Mouse (Mus musculus) embryonic facial prominence, embryonic 14.5 days (tissue): ENCODE data around the gene Zfp729a. TPM values are rescaled to one million over a fixed set of nuclear protein-coding genes. Genes with fewer than 3 reads are reported as not detected.

Experiments
- ATAC-seq: fragments of 200-750 bp; cut with Nextera tagmentation; 2 replicates; pipeline ENCODE4 v1.8.0; 2017; ENCODE audit warnings: low read depth, moderate number of reproducible peaks, moderate TSS enrichment
- DNase-seq: peaks from one replicate; pipeline ENCODE4 v3.0.0-alpha.2; 2015; ENCODE audit warnings: low spot score
- H3K27ac ChIP-seq: fragments of 300-500 bp; sonication (generic); replicated peaks from 2 replicates; pipeline ENCODE4 v1.5.1; 2014; ENCODE audit warnings: low read depth, mild to moderate bottlenecking, low read length, moderate library complexity
- H3K27me3 ChIP-seq: fragments of 300-500 bp; sonication (generic); replicated peaks from 2 replicates; pipeline ENCODE4 v1.6.1; 2014; ENCODE audit warnings: low read length; ENCODE audit not compliant: control insufficient read depth, insufficient read depth
- H3K36me3 ChIP-seq: fragments of 300-500 bp; sonication (generic); 2 replicates; pipeline ENCODE4 v1.6.1; 2014; ENCODE audit warnings: low read length, mixed read lengths; ENCODE audit not compliant: control insufficient read depth, insufficient read depth
- H3K4me1 ChIP-seq: fragments of 300-500 bp; sonication (generic); 2 replicates; pipeline ENCODE4 v1.6.1; 2014; ENCODE audit warnings: antibody characterized with exemption, low read length; ENCODE audit not compliant: control insufficient read depth, insufficient read depth
- H3K4me2 ChIP-seq: fragments of 300-500 bp; sonication (generic); 2 replicates; pipeline ENCODE4 v1.6.1; 2014; ENCODE audit warnings: low read depth, mild to moderate bottlenecking, low read length, moderate library complexity, mixed read lengths
- H3K4me3 ChIP-seq: fragments of 300-500 bp; sonication (generic); 2 replicates; pipeline ENCODE4 v1.5.1; 2014; ENCODE audit warnings: low read depth, mild to moderate bottlenecking, low read length
- H3K9ac ChIP-seq: fragments of 300-500 bp; sonication (generic); 2 replicates; pipeline ENCODE4 v1.6.1; 2014; ENCODE audit warnings: low read depth, mild to moderate bottlenecking, low read length, moderate library complexity, mixed read lengths
- H3K9me3 ChIP-seq: fragments of 300-500 bp; sonication (generic); 2 replicates; pipeline ENCODE4 v1.6.1; 2016; ENCODE audit warnings: low read length; ENCODE audit not compliant: control insufficient read depth
- WGBS: fragments of 180-500 bp; shearing (Covaris S2); extraction: QIAGEN DNeasy Blood & Tissue Kit; methylation state at CpG from one replicate; pipeline ENCODE4 v1.1.7; 2014; 5-methylcytosine and 5-hydroxymethylcytosine counted together
- polyA plus RNA-seq: library from polyadenylated mRNA; unstranded; fragments of >200 nt; fragmentation: Nextera tagmentation; extraction: Ambion mirVana; gene quantifications from 2 replicates; pipeline ENCODE4 v1.2.1, GENCODE M21; 2014

The Zfp729a gene
- polyA plus RNA-seq, 1 experiment from 2014 or later: 3.9 TPM

- ATAC-seq (no peak), DNase-seq (no peak)
- no peak overlapping the region for H3K4me3 ChIP-seq
- no peaks in the 10 kb centered on the region for H3K4me1 ChIP-seq
- H3K36me3 ChIP-seq: no peaks in the 10 kb centered on the region
- no peak overlapping the region for H3K27ac ChIP-seq
- 65% methylated on average over 5 of the region's 5 CpGs for WGBS
- no peaks in the 10 kb centered on the region for H3K27me3 ChIP-seq
- H3K9ac ChIP-seq: no peak overlapping the region
- H3K4me2 ChIP-seq: no peak overlapping the region
- no peaks in the 10 kb centered on the region for H3K9me3 ChIP-seq
Measured at GRCm38 (mm10) chr13:67572591-67573189, 64.9 kb downstream of the Zfp729a start.

Other genes with a start within 250 kb of the Zfp729a start
- 6.8 and 8.1 TPM in 2 replicates for gene Zfp429, start 238.0 kb downstream of the Zfp729a start, polyA plus RNA-seq
- 0.56 and 1.0 TPM in 2 replicates for gene Zfp459, start 216.4 kb downstream of the Zfp729a start, polyA plus RNA-seq
- 10.4 and 10.7 TPM in 2 replicates for gene Zfp874a, start 186.2 kb downstream of the Zfp729a start, polyA plus RNA-seq
- gene Zfp874b, start 153.5 kb downstream of the Zfp729a start, polyA plus RNA-seq: 2.5 and 3.1 TPM in 2 replicates
- gene Zfp58, start 137.2 kb downstream of the Zfp729a start, polyA plus RNA-seq: 11.2 and 13.8 TPM in 2 replicates
- gene Gm26965, start 111.6 kb downstream of the Zfp729a start, polyA plus RNA-seq: not detected in 2 replicates
- gene Zfp87, start 111.6 kb downstream of the Zfp729a start, polyA plus RNA-seq: 24.2 and 29.7 TPM in 2 replicates
- 14.8 and 14.9 TPM in 2 replicates for gene Zfp748, start 84.0 kb downstream of the Zfp729a start, polyA plus RNA-seq
- 4.8 and 5.1 TPM in 2 replicates for gene Zfp729b, start 28.1 kb downstream of the Zfp729a start, polyA plus RNA-seq
- 0.51 TPM in 1 of 2 replicates, not detected in the other for gene Gm49345, start within 50 bp of the Zfp729a start, polyA plus RNA-seq
- 8.8 and 10.5 TPM in 2 replicates for gene Zfp738, start 49.3 kb upstream of the Zfp729a start, polyA plus RNA-seq
- 3.5 TPM in 2 replicates for gene Zfp65, start 91.4 kb upstream of the Zfp729a start, polyA plus RNA-seq
- 5.3 and 6.6 TPM in 2 replicates for gene Zfp85, start 117.4 kb upstream of the Zfp729a start, polyA plus RNA-seq
- 1.7 and 2.5 TPM in 2 replicates for gene Zfp493, start 141.9 kb upstream of the Zfp729a start, polyA plus RNA-seq
- gene Zfp273, start 175.9 kb upstream of the Zfp729a start, polyA plus RNA-seq: 6.5 TPM in 2 replicates
- gene Gm10037, start 193.3 kb upstream of the Zfp729a start, polyA plus RNA-seq: 2.3 and 3.2 TPM in 2 replicates
- not detected in 2 replicates for gene BC048507, start 225.5 kb upstream of the Zfp729a start, polyA plus RNA-seq